Mouse (Mus musculus) CD4-positive, CD25-positive, alpha-beta regulatory T cell, adult 2 months (primary cell): Measurements from ENCODE around the gene Lcn10.
"Not testable (repeated sequence)": the region's sequence is repeated elsewhere in the genome, so short reads cannot be mapped to it uniquely, and the experiment has no call there.

Source experiments
- DNase-seq: peaks from one replicate; pipeline ENCODE4 v3.0.0-alpha.2; 2012; ENCODE audit warnings: low read depth, low spot score

Gene Lcn10

DNA sequence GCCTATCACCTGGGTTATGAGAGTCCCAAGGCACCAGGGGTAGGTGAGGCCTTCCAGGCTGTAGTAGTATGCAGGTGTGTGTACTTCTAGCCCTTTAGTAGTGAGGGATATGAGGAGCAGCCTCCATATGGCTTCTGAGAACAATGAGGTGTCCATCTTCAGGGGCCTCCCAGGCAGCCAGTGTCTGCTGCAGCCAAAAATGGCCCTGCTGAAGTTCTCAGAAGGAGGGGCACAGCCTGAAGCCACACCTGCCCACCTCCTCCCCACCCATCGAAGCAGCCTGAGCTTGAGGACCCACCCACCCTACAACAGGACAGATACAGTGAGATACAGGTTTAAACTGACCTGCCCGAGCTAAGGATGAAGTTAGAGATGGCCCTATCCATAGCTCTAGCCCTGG is at the start of gene Lcn10:
Gene Lcn10, plus strand, starts transcription at position 301 of the 400 bp plus-strand sequence.
- no peak for DNase-seq

DNA sequence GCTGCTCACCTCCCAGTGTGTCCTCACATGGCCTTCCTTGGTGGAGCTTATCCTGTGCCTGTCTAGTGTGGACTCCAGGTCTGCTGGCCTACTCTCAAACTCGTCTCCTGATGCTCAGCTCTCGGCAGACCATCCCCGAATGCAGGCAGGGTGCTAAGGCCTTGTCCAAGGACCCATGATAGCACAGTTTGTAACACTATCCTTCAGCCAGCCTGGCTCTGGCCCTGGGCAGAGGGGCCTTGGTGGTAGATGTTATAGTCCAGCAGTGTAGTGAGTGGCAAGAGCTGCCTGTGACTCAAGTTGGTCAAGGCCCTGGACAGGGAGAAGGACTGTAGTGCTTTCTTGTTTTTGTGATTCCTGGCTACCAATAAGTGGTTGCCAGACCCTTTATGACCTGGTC is 48.9 kb upstream of the Lcn10 start:
- DNase-seq = no peak

DNA sequence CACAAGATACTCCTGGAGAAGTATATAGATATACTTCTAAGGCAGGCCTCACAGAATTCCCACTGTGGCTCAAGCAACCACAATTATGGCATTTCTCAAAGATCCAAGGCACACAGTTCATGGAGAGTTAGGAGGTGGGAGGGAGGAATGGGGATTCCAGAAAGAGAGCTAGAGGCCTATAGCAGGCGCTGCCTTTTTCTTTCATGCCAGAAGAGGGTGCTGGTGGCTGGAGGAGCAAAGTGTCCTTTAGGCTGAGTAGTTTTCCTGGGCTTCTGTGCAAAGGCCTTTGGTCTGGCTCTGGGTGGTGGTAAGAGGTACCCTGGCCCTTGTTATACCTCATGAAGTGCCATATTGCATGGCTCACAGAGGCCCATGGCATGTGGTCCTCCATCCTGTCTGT is 48.5 kb upstream of the Lcn10 start:
- DNase-seq = no peak

DNA sequence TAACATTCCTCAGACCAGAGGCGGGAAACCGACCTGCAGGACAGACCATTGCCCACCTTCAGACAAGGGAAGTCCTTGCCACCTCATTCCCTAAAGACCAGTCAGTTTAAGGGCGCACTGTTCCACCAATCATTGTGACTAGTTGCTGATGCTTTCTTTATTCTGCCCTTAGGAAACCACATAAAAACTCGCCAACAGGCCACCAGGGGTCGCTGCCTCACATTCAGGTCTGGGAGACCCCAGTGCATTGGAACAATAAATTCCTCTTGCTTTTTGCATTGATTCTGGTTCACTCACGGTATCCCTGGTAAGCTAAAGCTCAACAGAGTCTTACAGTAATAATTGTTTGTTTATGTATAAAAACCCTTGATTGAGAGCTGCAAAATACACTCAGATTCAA is 42.6 kb upstream of the Lcn10 start:
- DNase-seq = peak; percentile 69

DNA sequence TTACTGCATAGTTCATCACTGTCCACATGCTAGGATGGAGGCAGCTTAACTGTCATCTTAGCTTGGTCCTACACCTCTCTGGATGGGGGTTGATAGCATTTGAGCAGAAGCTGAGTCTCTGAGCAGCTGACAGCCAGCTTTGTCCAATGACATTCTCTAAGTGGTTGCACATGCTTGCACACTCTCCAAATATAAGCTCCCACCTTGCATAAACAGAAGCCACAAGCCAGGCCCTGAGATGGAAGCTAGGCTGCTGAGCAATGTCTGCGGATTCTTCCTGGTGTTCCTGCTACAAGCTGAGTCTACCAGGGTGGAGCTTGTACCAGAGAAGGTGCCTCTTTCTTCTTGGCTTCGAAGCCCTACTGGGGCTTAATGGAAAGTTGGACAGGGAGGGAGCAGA is 29.6 kb upstream of the Lcn10 start, which contains the start of gene Lcn8:
Gene Lcn8, plus strand, starts transcription at position 219 of the 400 bp plus-strand sequence.
- DNase-seq = no peak

DNA sequence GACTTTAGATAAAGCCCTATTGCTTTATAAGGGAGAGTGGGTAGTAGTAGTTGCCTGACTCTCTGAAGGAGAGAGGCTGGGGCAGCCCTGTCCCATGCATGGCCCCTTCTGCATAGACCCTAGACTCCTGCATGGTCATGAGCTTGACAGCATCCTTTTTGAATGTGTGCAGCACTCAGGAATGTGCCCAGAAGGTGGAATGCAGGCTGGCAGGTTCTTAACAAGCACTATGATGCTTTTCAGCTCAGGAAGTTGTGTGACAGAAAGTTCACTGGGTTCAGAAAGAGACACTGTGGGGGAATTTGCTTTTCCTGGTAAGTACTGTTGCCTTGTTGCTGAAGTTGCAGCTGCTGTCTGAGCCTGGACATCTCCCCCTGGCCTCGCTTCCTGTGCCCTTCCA is 28.0 kb upstream of the Lcn10 start:
- no peak for DNase-seq

DNA sequence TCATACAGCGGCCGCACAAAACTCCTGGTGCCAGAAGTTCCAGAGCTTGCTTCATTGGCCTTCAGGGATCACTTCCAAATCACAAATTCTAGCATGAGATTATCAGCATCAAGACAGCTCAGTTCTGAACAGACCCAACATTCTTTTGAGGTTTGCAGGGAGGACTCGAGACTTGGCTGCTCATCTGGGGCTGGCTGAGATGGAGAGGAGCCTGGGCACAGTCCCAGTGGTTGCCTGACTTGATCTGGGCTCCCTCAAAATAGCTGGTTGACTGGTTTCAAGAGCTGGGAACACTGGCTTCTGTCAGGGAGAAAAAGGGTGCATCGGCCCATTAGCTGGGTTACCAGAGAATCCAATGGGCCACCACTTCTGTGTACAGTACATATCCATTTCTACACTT is 25.8 kb upstream of the Lcn10 start:
- DNase-seq = no peak

DNA sequence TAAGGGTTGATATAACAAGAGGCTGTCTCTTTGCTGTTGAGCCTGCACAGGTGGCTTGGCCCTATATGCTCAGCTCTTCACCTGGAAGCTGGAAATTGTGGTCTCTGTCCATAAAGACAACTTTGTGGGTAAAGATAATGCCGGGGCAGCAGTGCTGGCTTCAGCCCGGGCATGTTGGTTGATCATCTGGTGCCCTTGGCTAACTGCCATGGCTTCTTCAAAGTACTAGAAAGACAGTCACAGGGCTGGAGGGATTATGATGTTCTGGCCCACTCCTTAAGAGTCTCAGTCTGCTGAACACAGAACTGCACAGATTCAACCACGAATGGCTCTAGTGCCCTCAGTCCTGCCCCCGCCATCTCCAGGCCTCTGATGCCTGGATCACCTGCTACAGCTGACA is 25.3 kb upstream of the Lcn10 start:
- DNase-seq = no peak

DNA sequence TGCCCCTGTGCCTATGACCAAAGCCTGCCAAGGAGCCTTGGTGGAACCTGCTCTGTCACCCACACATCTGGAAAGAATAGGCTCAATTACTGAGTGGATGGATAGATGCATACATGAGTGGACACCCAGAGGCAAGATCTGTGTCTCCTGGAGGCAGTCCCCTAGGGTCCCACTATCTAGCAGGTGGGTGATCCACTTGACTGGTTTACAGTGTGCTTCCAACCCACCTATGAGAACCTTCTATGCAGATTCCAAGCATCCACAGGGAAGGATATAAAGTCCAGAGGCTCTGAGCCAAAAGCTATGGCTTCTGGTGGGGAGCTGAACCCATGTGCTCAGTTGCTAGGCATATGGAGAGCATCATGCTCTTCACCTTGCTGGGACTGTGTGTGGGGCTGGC is 24.9 kb upstream of the Lcn10 start, which contains the start of gene Lcn5:
Gene Lcn5, plus strand, starts transcription at position 301 of the 400 bp plus-strand sequence.
- no peak for DNase-seq

DNA sequence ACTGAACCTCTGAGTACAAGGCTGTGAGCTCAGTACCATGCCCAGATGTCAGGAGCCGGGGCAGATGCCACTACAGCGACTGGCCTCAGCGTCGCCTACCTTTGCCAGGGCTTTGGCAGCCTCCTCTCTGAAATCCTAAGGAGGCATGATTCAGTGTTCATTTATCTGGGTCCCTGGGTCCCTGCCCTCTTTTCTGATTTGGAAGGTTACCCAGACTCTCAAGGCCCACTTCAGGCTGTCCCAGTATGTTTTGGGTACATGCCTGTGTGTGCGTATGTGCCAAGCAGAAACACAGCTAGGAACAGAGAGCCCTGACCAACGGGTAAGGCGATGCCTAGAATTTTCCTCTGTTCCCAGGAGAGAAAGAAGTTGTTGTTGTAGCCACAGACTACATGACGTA is 22.2 kb upstream of the Lcn10 start:
- DNase-seq = no peak

DNA sequence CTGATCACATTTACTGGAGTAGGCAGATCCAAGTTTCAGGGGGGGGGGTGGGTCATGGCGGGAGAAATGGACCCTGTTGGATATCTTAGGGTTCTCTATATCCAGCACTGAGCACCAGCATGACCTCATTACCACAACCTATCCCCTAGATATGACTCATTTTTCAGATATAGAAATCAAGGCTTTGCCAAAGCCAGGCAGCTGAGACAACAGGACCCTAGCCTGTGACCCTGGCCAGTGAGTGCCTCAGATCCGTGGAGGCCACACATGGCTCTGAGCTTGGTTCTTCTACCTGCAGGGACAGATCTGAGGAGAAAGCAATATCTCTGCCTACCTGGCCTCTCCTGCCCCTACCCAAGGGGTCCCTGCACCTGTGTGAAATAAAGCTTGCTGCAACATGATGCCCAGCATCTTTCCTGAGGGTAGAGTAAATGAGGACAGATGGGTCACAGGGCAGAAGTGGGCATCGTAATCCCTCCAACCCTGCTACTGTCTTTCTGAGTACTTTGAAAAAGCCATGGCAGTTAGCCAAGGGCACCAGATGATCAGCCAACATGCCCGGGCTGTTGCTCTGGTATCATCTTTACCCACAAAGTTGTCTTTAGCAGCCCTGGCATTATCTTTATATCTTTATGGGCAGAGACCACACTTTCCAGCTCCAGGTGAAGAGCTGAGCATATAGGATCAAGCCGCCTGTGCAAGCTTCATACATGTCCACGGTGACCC is 21.1 kb upstream of the Lcn10 start:
- DNase-seq = no peak

DNA sequence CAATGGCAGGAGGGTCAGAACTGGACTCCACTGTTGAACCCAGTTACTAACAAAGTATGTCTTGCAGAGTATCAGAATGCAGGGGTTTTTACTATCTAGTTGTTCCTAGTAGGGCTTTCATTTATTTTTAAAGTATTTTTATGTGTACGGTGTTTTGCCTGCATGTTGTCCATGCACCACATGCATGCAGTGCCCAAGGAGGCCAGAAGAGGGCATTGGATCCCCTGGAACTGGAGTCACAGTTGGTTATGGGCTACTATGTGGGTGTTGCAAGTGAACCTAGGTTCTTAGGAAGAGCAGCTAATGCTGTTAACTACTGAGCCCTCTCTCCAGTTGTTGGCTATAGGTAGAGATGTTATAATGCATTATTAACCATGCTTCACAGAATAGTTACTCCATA is 19.0 kb upstream of the Lcn10 start:
- DNase-seq = peak; percentile 84

DNA sequence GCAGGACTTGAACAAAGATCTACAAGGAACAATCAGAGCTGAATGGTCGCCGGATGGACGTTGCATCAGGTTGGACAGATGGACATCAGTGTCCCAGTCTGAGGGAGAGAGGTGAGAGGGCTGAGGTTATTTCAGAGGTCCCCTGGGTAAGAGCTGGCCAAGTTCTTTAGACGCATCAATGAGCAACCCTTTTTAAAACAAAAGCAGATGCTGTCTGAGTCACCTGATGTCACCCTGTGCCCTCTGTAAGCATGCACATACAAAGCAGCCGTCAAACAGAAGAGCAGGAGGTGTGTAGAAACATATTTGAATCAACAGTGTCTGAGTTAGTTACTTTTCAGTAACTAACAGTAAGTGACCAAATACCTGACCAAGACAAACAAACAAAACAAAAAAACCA is 18.4 kb upstream of the Lcn10 start:
- no peak for DNase-seq

DNA sequence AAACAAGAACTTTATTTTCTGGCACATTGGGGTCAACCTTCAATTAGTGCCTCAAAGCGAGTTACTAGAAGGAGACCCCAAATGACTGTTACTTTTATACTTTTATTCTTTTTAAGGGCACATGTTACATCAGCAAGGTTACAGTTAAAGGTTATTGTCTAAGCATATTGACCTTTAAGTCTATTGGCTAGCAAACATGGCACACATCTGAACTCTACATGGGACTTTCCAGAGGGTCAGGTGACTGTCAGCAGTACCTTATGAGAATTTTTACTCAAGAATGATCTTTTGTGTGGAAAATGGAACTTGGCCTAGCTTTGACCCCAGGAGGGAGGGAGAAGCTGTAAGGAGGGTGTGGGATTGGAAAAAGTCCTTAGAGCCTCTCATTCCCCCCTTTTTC is 16.0 kb upstream of the Lcn10 start:
- DNase-seq = peak; percentile 69

DNA sequence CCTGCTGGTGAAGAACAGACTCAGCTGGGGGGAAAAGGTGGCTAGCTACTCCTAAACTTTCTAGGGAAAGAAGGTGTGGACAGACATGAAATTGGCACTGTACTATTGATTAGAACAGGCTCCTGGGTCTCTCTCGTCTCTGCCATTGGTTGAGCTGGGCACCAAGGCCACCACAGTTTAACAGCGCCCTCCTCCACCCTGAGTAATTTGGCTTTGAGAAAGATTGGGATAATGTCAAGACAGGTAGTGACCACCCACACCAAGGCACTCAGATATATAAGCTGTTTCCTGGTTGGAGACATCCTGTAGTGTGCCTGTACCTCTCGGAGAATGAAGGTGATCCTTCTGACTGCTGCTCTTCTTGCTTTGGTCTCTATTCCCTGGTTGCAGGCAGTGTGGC is 6.0 kb upstream of the Lcn10 start, which contains the start of gene Lcn6:
Gene Lcn6, plus strand, starts transcription at position 301 of the 400 bp plus-strand sequence.
- no peak for DNase-seq

DNA sequence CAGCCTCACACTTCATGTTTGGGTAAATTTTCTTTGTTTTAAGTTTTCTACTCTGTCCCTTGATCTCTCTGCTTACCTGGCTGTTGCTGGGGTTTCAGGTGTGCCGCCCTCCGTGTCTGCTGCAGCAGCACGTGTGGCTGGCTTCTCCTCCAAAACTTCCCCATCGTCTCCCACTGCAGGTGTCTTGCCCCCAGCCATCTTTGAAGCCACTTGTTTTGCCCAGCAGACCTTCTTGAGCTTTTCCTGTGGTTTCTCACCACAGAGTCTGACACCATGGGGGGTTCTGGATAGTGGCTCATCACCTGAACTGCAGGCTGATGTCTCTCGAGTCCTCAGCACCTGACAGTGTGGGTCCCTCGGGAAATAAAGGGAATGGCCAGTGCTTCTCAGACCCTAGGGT is 3.0 kb upstream of the Lcn10 start:
- no peak for DNase-seq

DNA sequence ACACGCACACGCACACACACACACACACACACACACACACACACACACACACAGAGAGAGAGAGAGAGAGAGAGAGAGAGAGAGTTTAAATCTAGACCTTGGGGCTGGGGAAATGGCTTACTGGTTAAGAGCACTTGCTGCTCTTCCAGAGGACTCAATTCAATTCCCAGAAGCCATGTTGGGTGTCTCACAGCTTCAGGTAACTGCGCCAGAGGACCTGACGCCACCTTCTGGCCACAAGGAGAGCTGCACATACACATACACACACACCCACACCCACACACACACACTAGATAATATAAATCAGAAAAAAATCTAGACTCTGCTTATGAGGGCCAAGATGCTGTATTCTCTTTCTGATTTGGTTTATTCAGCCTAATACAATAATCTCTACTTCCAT is 4.4 kb downstream of the Lcn10 start:
- no peak for DNase-seq

DNA sequence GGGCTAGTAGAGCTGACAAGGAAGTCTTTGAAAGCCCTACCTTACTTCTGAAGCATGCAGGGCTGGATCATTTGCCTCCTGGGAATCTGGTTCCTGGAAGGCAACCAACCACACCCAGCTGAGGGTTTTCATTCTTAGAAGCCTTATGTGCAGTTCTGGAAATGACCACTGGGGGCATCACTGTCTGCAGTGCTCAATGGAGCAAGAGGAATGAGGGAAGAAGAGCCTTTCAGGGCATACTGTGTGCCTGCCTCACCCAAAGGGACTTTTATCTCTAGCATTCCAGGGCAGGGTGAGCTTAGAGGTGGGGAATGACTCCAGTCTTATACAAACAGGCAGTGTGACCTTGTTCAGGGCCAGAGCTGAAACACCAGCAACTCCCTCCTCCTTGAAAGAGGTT is 12.1 kb downstream of the Lcn10 start:
- peak; percentile 81 for DNase-seq

DNA sequence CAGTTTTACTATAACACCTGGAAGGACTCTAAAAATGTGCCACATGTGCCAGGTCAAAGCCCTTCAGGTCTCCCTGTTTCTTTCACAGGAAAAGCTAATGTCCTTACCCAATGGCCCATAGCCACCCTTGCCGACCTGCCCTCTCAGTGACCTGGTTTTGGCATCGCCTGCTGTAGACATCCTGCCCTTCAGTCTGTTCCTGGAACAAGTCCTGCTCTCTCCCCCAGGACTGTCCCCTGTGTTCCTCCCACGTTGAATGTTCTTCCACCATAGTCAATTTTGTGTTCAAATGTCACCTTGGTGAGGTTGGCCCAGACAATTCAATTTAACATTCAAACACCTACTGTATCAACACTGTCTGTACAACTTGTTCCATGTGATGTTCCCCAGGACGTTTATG is 14.4 kb downstream of the Lcn10 start:
- DNase-seq = no peak

DNA sequence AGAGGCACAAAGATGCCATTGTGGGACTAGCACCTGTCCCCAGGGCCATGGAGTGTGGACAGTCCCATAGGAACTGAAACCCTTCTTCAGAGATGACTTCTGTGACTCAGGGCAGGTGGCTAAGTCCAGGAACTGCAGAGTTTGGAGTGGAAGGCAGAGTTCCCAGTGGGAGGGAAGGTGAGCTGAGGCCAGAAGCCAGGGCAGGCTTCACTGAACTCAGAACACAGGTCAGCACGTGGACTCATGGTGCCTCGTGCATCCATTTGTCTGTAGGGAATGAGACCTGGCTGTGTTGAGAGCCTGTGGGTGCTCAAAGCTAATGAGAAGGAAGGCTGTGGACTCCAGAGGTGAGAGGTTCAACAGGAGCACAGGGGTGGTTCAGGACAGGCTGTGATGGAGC is 16.2 kb downstream of the Lcn10 start:
- DNase-seq = no peak

DNA sequence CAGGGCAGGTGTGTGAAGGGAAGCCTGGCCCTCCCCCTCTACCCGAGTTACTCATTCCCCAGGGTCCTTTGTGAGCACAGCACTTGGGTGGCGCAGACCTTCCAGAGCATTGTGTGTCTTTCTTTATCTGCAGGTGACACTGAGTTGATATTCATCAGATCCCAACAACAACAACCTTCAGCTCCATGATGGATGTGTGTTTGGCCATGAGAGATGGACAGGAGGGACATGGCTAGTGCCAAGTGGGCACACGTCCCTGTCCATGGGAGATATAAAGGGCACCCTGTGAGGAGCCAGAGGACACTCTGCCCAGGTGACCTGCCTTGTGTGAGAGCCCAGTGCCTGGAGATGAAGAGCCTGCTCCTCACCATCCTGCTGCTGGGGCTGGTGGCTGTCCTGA is 17.2 kb downstream of the Lcn10 start, which contains the start of gene Obp2a:
Gene Obp2a, plus strand, starts transcription at position 301 of the 400 bp plus-strand sequence.
- DNase-seq = not testable (repeated sequence)

DNA sequence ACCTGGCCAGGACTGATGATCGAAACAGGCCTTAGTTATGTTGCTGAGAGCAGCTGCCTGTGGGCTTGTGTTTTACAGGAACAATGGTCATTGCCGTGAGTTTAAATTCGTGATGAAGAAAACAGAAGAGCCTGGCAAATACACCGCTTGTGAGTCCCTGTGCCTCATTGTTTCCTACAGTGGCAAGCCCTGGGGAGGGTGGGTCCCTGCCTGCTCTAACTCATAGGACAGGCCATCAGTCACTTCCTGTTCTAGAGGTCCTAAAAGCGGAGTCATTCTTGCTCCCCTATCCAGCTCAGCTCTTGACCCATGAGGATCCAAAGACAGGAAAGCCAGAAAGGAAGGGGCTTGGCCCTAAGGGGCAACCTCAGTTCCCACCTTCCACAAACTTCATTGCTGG is 18.5 kb downstream of the Lcn10 start:
- no peak for DNase-seq

DNA sequence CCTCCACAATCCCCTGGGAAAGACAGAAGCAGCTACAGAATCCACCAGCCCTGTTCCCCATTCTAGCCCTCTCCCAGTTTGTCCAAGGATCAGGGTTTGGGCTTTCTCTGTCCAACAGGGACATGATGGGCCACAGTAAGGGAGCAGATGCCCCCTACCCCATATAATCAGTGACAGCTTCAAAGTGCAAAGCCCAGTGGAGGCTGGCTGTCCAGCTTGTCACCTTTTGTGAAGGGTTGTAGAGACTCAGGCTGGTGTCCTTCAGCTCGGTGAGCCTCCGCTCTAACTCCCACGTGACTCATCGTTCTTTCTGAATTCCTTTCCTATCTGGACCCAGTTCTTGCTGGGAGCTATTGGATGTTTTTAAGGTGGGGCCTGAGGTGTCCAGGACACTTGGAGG is 21.2 kb downstream of the Lcn10 start:
- DNase-seq = no peak
